Mouse (Mus musculus): ENCODE data around the gene Tbc1d22a.

GRCm38 (mm10) chr15:86386325-86386724 is 172.1 kb downstream of the Tbc1d22a start:
- TF ChIP-seq CTCF (IDR thresholded peaks at IDR 0.05; ENCODE audit: low read depth) (no peak), EP300 (IDR thresholded peaks at IDR 0.05; ENCODE audit: low read depth) (no peak)

Data from heart, postnatal 0 days (tissue).